8 mouse cellular contexts compared by ENCODE assay signal in the genomic region with DNA sequence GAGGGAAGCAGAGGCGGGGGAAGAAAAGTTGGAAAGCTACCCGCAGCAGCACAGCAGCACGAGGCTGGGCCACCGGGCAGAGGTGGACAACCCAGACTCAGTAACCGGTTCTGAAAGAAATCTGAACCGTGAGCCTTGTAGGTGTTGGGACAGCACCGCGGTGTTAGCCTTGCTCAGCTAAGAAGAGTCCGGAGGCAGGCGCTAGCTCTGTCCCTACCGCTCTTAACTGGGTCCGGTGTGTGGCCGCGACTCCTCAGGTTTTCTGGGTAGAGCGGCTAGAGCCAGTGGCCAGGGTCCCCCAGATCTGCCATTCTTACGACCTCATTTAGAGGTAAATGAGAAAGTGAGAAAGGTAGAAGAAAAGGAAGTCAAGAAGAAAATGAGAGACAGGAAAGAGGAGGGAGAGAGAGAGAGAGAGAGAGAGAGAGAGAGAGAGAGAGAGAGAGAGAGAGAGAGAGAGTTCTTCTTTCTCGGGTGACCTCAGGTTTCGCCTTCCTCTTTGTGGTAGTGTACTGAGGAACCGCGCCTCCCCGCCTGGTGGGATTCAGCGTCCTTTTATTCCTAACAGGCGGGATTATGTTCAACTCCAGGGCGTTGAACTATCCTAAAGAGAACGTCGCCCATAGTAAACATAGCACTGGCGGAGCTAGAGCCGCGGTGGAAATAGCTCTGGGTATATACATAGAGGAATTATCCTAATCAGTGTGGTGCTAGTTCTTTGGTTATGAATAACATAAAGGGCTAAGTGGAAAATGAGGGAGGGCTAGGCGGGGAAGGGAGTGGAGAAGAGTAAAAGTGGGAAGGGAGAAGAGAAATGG. TPM values are rescaled to one million over a fixed set of nuclear protein-coding genes. Genes with fewer than 3 reads are reported as not detected.
DNase-seq lines count a peak whose midpoint lies in the region; ATAC-seq and TF ChIP-seq lines count a peak whose summit lies in the region.

No protein-coding gene starts in this region.

- peaks cover 4% of the 10 kb centered on the region for H3K4me1 ChIP-seq in forebrain, embryonic 11.5 days (replicated peaks; ENCODE audit: control insufficient read depth, insufficient read depth, low read length)
- H3K4me1 ChIP-seq in limb, embryonic 14.5 days (ENCODE audit: control insufficient read depth, insufficient read depth, low read length), result no peaks in the 10 kb centered on the region
- H3K4me1 ChIP-seq in stomach, embryonic 14.5 days (ENCODE audit: control insufficient read depth, insufficient read depth, low read length), result peaks cover 2% of the 10 kb centered on the region; the same call in 1 of the 2 replicates

- no peak overlapping the region; the same call in 1 of the 2 replicates for H3K9ac ChIP-seq in forebrain, embryonic 11.5 days (ENCODE audit: low read length)
- H3K9ac ChIP-seq in limb, embryonic 14.5 days (ENCODE audit: low read depth, low read length, severe bottlenecking), result peak overlapping the region; percentile 84
- no peak overlapping the region for H3K9ac ChIP-seq in stomach, embryonic 14.5 days (replicated peaks; ENCODE audit: low read depth, low read length)

- H3K4me3 ChIP-seq in left cerebral cortex, adult 2 months, result 0 out of 2 replicates have a peak overlapping the region, but pooled peaks have one; percentile 7
- H3K4me3 ChIP-seq in forebrain, embryonic 11.5 days (ENCODE audit: low read depth, low read length), result peak overlapping the region; percentile 26
- H3K4me3 ChIP-seq in limb, embryonic 14.5 days (replicated peaks; ENCODE audit: low read length), result peak overlapping the region; percentile 45
- H3K4me3 ChIP-seq in stomach, embryonic 14.5 days (ENCODE audit: low read depth, low read length), result peak overlapping the region; percentile 7

- no peaks in the 10 kb centered on the region for H3K9me3 ChIP-seq in forebrain, embryonic 11.5 days (ENCODE audit: control insufficient read depth, low read length)
- no peaks in the 10 kb centered on the region for H3K9me3 ChIP-seq in limb, embryonic 14.5 days (ENCODE audit: control insufficient read depth, low read length)
- H3K9me3 ChIP-seq in stomach, embryonic 14.5 days (ENCODE audit: control insufficient read depth, low read depth, low read length), result no peaks in the 10 kb centered on the region

- under 1% methylated on average over 30 of the region's 30 CpGs for WGBS in forebrain, embryonic 11.5 days
- under 1% methylated on average over 30 of the region's 30 CpGs for WGBS in limb, embryonic 14.5 days
- 1% methylated on average over 30 of the region's 30 CpGs for WGBS in stomach, embryonic 14.5 days

- no peak for DNase-seq in left cerebral cortex, adult 2 months (ENCODE audit: extremely low spot score in 1 of 2, low spot score in 2 of 2)
- DNase-seq in left cerebral cortex, adult 11 months (ENCODE audit: low spot score), result no peak
- peak; percentile 69 for DNase-seq in forebrain, embryonic 11.5 days (ENCODE audit: low spot score)
- DNase-seq in limb, embryonic 14.5 days (ENCODE audit: low spot score), result peak; percentile 22
- DNase-seq in spleen, postnatal 14 days (ENCODE audit: low spot score in 2 of 2), result no peak
- DNase-seq in thymus, postnatal 10 days (ENCODE audit: low spot score in 2 of 2), result no peak
- no peak for DNase-seq in gastrocnemius, postnatal 4 days (ENCODE audit: low spot score in 2 of 2)

- ATAC-seq in forebrain, embryonic 11.5 days (replicated peaks; ENCODE audit: low FRiP score), result 0 out of 2 replicates have a peak, but pooled peaks have one; percentile 26
- ATAC-seq in limb, embryonic 14.5 days (ENCODE audit: low FRiP score, low read depth), result no peak
- 0 out of 2 replicates have a peak, but pooled peaks have one; percentile 46 for ATAC-seq in stomach, embryonic 14.5 days (ENCODE audit: insufficient number of reproducible peaks, insufficient read depth, low FRiP score, low read depth)

- no peak for TF ChIP-seq POLR2A in limb, embryonic 14.5 days (IDR thresholded peaks at IDR 0.05; ENCODE audit: borderline replicate concordance, extremely low read depth, insufficient read depth, insufficient read length)

- H3K27ac ChIP-seq in left cerebral cortex, adult 2 months, result no peak overlapping the region; the same call in 1 of the 2 replicates
- no peak overlapping the region for H3K27ac ChIP-seq in forebrain, embryonic 11.5 days (ENCODE audit: low read depth, low read length)
- H3K27ac ChIP-seq in limb, embryonic 14.5 days (replicated peaks; ENCODE audit: low read depth, low read length), result peak overlapping the region; percentile 86
- H3K27ac ChIP-seq in stomach, embryonic 14.5 days (ENCODE audit: low read length), result no peak overlapping the region

- peaks cover 65% of the 10 kb centered on the region for H3K27me3 ChIP-seq in forebrain, embryonic 11.5 days (ENCODE audit: control insufficient read depth, insufficient read depth, low read length)
- H3K27me3 ChIP-seq in limb, embryonic 14.5 days (ENCODE audit: control insufficient read depth, insufficient read depth, low read length), result peaks cover 61% of the 10 kb centered on the region
- H3K27me3 ChIP-seq in stomach, embryonic 14.5 days (ENCODE audit: control insufficient read depth, insufficient read depth, low read length), result peaks cover 53% of the 10 kb centered on the region

- no peak for TF ChIP-seq CTCF in left cerebral cortex, adult 2 months (IDR thresholded peaks at IDR 0.05)

- H3K36me3 ChIP-seq in forebrain, embryonic 11.5 days (ENCODE audit: control insufficient read depth, insufficient read depth, low read length), result no peaks in the 10 kb centered on the region
- H3K36me3 ChIP-seq in limb, embryonic 14.5 days (ENCODE audit: control insufficient read depth, insufficient read depth, low read length), result 0 out of 2 replicates have a peak, but pooled peaks cover 2% of the 10 kb centered on the region
- no peaks in the 10 kb centered on the region for H3K36me3 ChIP-seq in stomach, embryonic 14.5 days (ENCODE audit: control insufficient read depth, insufficient read depth, low read length)

- peak overlapping the region; percentile 37 for H3K4me2 ChIP-seq in forebrain, embryonic 11.5 days (ENCODE audit: low read depth, low read length, severe bottlenecking)
- peak overlapping the region; percentile 51 for H3K4me2 ChIP-seq in limb, embryonic 14.5 days (replicated peaks; ENCODE audit: low read depth, low read length, severe bottlenecking)
- peak overlapping the region; percentile 29 for H3K4me2 ChIP-seq in stomach, embryonic 14.5 days (replicated peaks; ENCODE audit: low read depth, low read length)

- intact Hi-C loops in left cerebral cortex, adult 2 months (cut with DNase I), result no loop called here

RNA-seq across cellular contexts. Expression of a gene that starts 1.7 kb away (rescaled TPM):
- 1 to 10 TPM in 1 of 2 experiments, under 1 TPM in 1; 0.79 to 1.1 TPM for total RNA-seq in left cerebral cortex, adult 2 months (2021)
- polyA plus RNA-seq in forebrain, embryonic 11.5 days (2014; fragmentation: Nextera tagmentation; extraction: Ambion mirVana), result 15.6 and 17.1 TPM in 2 replicates
- 43.2 and 64.9 TPM in 2 replicates for polyA plus RNA-seq in limb, embryonic 14.5 days (2012; rRNA removed)
- polyA plus RNA-seq in limb, embryonic 14.5 days (2014; fragmentation: Nextera tagmentation; extraction: Ambion mirVana), result 42.4 and 52.7 TPM in 2 replicates
- 0.23 TPM in 1 of 2 replicates, not detected in the other for polyA plus RNA-seq in stomach, embryonic 14.5 days (2014; fragmentation: Nextera tagmentation; extraction: Ambion mirVana)
- total RNA-seq in gastrocnemius, postnatal 4 days (2021), result under 1 TPM; 0.05 to 0.20 TPM

Comparison
In these comparisons a context has a peak if more than half of its experiments do, and no peak if none do; other contexts are left out.
1. DNase-seq: peak in forebrain, embryonic 11.5 days (single experiment) and limb, embryonic 14.5 days (single experiment); none in left cerebral cortex, adult 2 months (0 of 2), left cerebral cortex, adult 11 months (single experiment), spleen, postnatal 14 days (0 of 2), thymus, postnatal 10 days (0 of 2) and gastrocnemius, postnatal 4 days (0 of 2).
2. RNA of a gene that starts 1.7 kb away (polyA plus RNA-seq): 42.4 to 64.9 TPM in limb, embryonic 14.5 days and 15.6 to 17.1 TPM in forebrain, embryonic 11.5 days; 0.23 TPM in stomach, embryonic 14.5 days; every median in the first group is over 10 times any median in the second.
3. Peak in every context shown above with its lines, with median percentiles within 50 percentile points of each other: H3K4me3 ChIP-seq and H3K4me2 ChIP-seq.